Mouse (Mus musculus) stomach, embryonic 16.5 days (tissue): ENCODE measurements at regions not wholly inside any gene's neighbourhood (a gene's known extent, or its start where the extent isn't known, plus 50 kb on each side); places are given as distances from the start of the nearest gene placed in this dataset.

Experiments
- ATAC-seq: fragments of 200-750 bp; cut with Nextera tagmentation; 2 replicates; pipeline ENCODE4 v1.8.0; 2017; ENCODE audit warnings: moderate number of reproducible peaks, moderate TSS enrichment; ENCODE audit not compliant: insufficient read depth, low FRiP score
- H3K27ac ChIP-seq: fragments of 300-500 bp; sonication (generic); 2 replicates; pipeline ENCODE4 v1.5.1; 2014; ENCODE audit warnings: low read length
- H3K27me3 ChIP-seq: fragments of 300-500 bp; sonication (generic); 2 replicates; pipeline ENCODE4 v1.6.1; 2014; ENCODE audit warnings: low read length, control low read depth, mixed read lengths; ENCODE audit not compliant: control insufficient read depth, insufficient read depth
- H3K36me3 ChIP-seq: fragments of 300-500 bp; sonication (generic); 2 replicates; pipeline ENCODE4 v1.6.1; 2014; ENCODE audit warnings: low read length; ENCODE audit not compliant: control insufficient read depth, insufficient read depth
- H3K4me1 ChIP-seq: fragments of 300-500 bp; sonication (generic); 2 replicates; pipeline ENCODE4 v1.6.1; 2014; ENCODE audit warnings: low read length, control low read depth, mixed read lengths; ENCODE audit not compliant: control insufficient read depth, insufficient read depth
- H3K4me2 ChIP-seq: fragments of 300-500 bp; sonication (generic); 2 replicates; pipeline ENCODE4 v1.6.1; 2014; ENCODE audit warnings: low read depth, low read length, mixed read lengths
- H3K4me3 ChIP-seq: fragments of 300-500 bp; sonication (generic); replicated peaks from 2 replicates; pipeline ENCODE4 v1.5.1; 2014; ENCODE audit warnings: mild to moderate bottlenecking, low read length
- H3K9ac ChIP-seq: fragments of 300-500 bp; sonication (generic); 2 replicates; pipeline ENCODE4 v1.6.1; 2014; ENCODE audit warnings: low read length
- H3K9me3 ChIP-seq: fragments of 300-500 bp; sonication (generic); replicated peaks from 2 replicates; pipeline ENCODE4 v1.6.1; 2016; ENCODE audit warnings: low read length, control low read depth; ENCODE audit not compliant: control insufficient read depth
- WGBS: fragments of 180-500 bp; shearing (Covaris S2); extraction: QIAGEN DNeasy Blood & Tissue Kit; methylation state at CpG from one replicate; pipeline ENCODE4 v1.1.7; 2014; 5-methylcytosine and 5-hydroxymethylcytosine counted together

GRCm38 (mm10) chr10:45849841-45850240 lies 272.2 kb downstream of the Hace1 start:
- no peak for ATAC-seq
- Histone ChIP-seq H3K36me3 (no peaks in the 10 kb centered on the region), H3K27ac (no peak overlapping the region), H3K4me1 (no peaks in the 10 kb centered on the region), H3K4me2 (no peak overlapping the region), H3K27me3 (no peaks in the 10 kb centered on the region), H3K9me3 (no peaks in the 10 kb centered on the region), H3K4me3 (no peak overlapping the region), H3K9ac (no peak overlapping the region)
- 83% methylated on average over 1 of the region's 1 CpGs for WGBS

- H3K9ac ChIP-seq: no peak overlapping the region
- H3K9me3 ChIP-seq: no peaks in the 10 kb centered on the region
- H3K27ac ChIP-seq: no peak overlapping the region
- H3K27me3 ChIP-seq: no peaks in the 10 kb centered on the region
- ATAC-seq: no peak
- WGBS: 58% methylated on average over 6 of the region's 6 CpGs
- no peak overlapping the region for H3K4me2 ChIP-seq
- H3K4me3 ChIP-seq: no peak overlapping the region
- no peaks in the 10 kb centered on the region for H3K4me1 ChIP-seq
- no peaks in the 10 kb centered on the region for H3K36me3 ChIP-seq
These were observed 273.0 kb downstream of the Hace1 start for GRCm38 (mm10) chr10:45850625-45851024.

GRCm38 (mm10) chr10:45852688-45853087 lies 275.1 kb downstream of the Hace1 start:
- Histone ChIP-seq H3K36me3 (no peaks in the 10 kb centered on the region), H3K4me1 (no peaks in the 10 kb centered on the region), H3K4me2 (no peak overlapping the region), H3K27ac (no peak overlapping the region), H3K9ac (no peak overlapping the region), H3K27me3 (no peaks in the 10 kb centered on the region), H3K9me3 (no peaks in the 10 kb centered on the region), H3K4me3 (no peak overlapping the region)
- ATAC-seq: no peak
- WGBS: 64% methylated on average over 5 of the region's 5 CpGs

- ATAC-seq: no peak
- Histone ChIP-seq H3K4me3 (no peak overlapping the region), H3K27me3 (no peaks in the 10 kb centered on the region), H3K4me2 (no peak overlapping the region), H3K4me1 (no peaks in the 10 kb centered on the region), H3K36me3 (no peaks in the 10 kb centered on the region), H3K9me3 (no peaks in the 10 kb centered on the region), H3K9ac (no peak overlapping the region), H3K27ac (no peak overlapping the region)
- WGBS: 53% methylated on average over 3 of the region's 3 CpGs
These were observed 277.9 kb downstream of the Hace1 start for GRCm38 (mm10) chr10:45855514-45855913.

GRCm38 (mm10) chr10:45859137-45859536 lies 281.5 kb downstream of the Hace1 start:
- ATAC-seq: no peak
- H3K36me3 ChIP-seq: no peaks in the 10 kb centered on the region
- no peak overlapping the region for H3K4me3 ChIP-seq
- WGBS: 64% methylated on average over 3 of the region's 3 CpGs
- H3K9ac ChIP-seq: no peak overlapping the region
- no peaks in the 10 kb centered on the region for H3K4me1 ChIP-seq
- H3K4me2 ChIP-seq: no peak overlapping the region
- H3K27me3 ChIP-seq: no peaks in the 10 kb centered on the region
- no peaks in the 10 kb centered on the region for H3K9me3 ChIP-seq
- no peak overlapping the region for H3K27ac ChIP-seq

GRCm38 (mm10) chr10:45859909-45860308 lies 282.3 kb downstream of the Hace1 start:
- H3K4me3 ChIP-seq: no peak overlapping the region
- no peaks in the 10 kb centered on the region for H3K9me3 ChIP-seq
- H3K36me3 ChIP-seq: no peaks in the 10 kb centered on the region
- no peak overlapping the region for H3K9ac ChIP-seq
- ATAC-seq: no peak
- H3K27me3 ChIP-seq: no peaks in the 10 kb centered on the region
- no peaks in the 10 kb centered on the region for H3K4me1 ChIP-seq
- no peak overlapping the region for H3K4me2 ChIP-seq
- WGBS: 73% methylated on average over 4 of the region's 4 CpGs
- no peak overlapping the region for H3K27ac ChIP-seq

GRCm38 (mm10) chr10:45860696-45861095 lies 283.1 kb downstream of the Hace1 start:
- H3K27me3 ChIP-seq: no peaks in the 10 kb centered on the region
- H3K27ac ChIP-seq: no peak overlapping the region
- no peaks in the 10 kb centered on the region for H3K9me3 ChIP-seq
- 73% methylated on average over 4 of the region's 4 CpGs for WGBS
- no peak overlapping the region for H3K4me3 ChIP-seq
- no peaks in the 10 kb centered on the region for H3K4me1 ChIP-seq
- ATAC-seq: no peak
- no peak overlapping the region for H3K9ac ChIP-seq
- no peak overlapping the region for H3K4me2 ChIP-seq
- no peaks in the 10 kb centered on the region for H3K36me3 ChIP-seq

- no peak overlapping the region for H3K27ac ChIP-seq
- H3K4me1 ChIP-seq: no peaks in the 10 kb centered on the region
- no peak overlapping the region for H3K4me2 ChIP-seq
- 38% methylated on average over 4 of the region's 4 CpGs for WGBS
- H3K36me3 ChIP-seq: no peaks in the 10 kb centered on the region
- no peaks in the 10 kb centered on the region for H3K27me3 ChIP-seq
- ATAC-seq: no peak
- H3K9ac ChIP-seq: no peak overlapping the region
- H3K9me3 ChIP-seq: no peaks in the 10 kb centered on the region
- H3K4me3 ChIP-seq: no peak overlapping the region
These were observed 288.2 kb downstream of the Hace1 start for GRCm38 (mm10) chr10:45865793-45866192.

- H3K27me3 ChIP-seq: no peaks in the 10 kb centered on the region
- no peak overlapping the region for H3K27ac ChIP-seq
- H3K36me3 ChIP-seq: no peaks in the 10 kb centered on the region
- H3K4me1 ChIP-seq: no peaks in the 10 kb centered on the region
- ATAC-seq: no peak
- 66% methylated on average over 3 of the region's 3 CpGs for WGBS
- H3K4me2 ChIP-seq: no peak overlapping the region
- H3K4me3 ChIP-seq: no peak overlapping the region
- H3K9me3 ChIP-seq: no peaks in the 10 kb centered on the region
- H3K9ac ChIP-seq: no peak overlapping the region
These were observed 289.2 kb downstream of the Hace1 start for GRCm38 (mm10) chr10:45866860-45867259.

- H3K27me3 ChIP-seq: no peaks in the 10 kb centered on the region
- no peak overlapping the region for H3K27ac ChIP-seq
- H3K9ac ChIP-seq: no peak overlapping the region
- no peak for ATAC-seq
- WGBS: 88% methylated on average over 4 of the region's 4 CpGs
- H3K9me3 ChIP-seq: no peaks in the 10 kb centered on the region
- H3K4me3 ChIP-seq: no peak overlapping the region
- no peaks in the 10 kb centered on the region for H3K4me1 ChIP-seq
- H3K36me3 ChIP-seq: no peaks in the 10 kb centered on the region
- H3K4me2 ChIP-seq: no peak overlapping the region
These were observed 293.4 kb downstream of the Hace1 start for GRCm38 (mm10) chr10:45871028-45871427.
